Mouse (Mus musculus): ENCODE measurements at regions not wholly inside any gene's neighbourhood (a gene's known extent, or its start where the extent isn't known, plus 50 kb on each side); places are given as distances from the start of the nearest gene placed in this dataset.

DNA sequence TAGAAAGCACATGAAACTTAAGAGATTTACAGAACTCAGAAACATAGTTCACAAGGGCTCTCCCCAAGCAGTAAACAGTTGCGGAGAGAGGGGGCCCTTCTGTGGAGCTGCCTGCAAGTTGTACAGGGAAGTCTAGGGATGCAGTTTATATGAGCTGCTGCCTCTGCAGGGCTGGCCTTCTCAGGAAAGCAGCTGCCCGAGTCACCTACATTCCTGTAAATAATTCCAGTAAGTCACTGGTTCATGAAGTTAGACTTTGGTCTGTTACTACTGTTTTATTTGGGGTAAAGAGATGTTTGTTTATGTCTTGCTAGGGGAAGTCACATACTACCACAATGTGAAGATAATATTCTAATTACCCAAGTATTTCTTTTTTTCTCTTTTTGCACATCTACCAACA, 601.1 kb downstream of the Etnk1 start:
- TF ChIP-seq CTCF (conservative IDR thresholded peaks at IDR 0.05; ENCODE audit: low read length) (no peak), POU5F1 (IDR thresholded peaks at IDR 0.05; ENCODE audit: borderline replicate concordance, low read length) (no peak)
